Mouse (Mus musculus): ENCODE measurements around the gene Mars.

- TF ChIP-seq CTCF (IDR thresholded peaks at IDR 0.05; ENCODE audit: control insufficient read depth, insufficient read depth, insufficient read length) (no peak), MYOD1 (IDR thresholded peaks at IDR 0.05; ENCODE audit: control insufficient read depth, insufficient read length, low read depth) (no peak), MAX (IDR thresholded peaks at IDR 0.05) (no peak), FOSL1 (IDR thresholded peaks at IDR 0.05; ENCODE audit: insufficient read depth, low read length, poor library complexity, severe bottlenecking) (no peak), CEBPB (IDR thresholded peaks at IDR 0.05; ENCODE audit: low read depth) (no peak)
These were observed 46.6 kb downstream of the Mars start for GRCm38 (mm10) chr10:127264971-127265370.

All from C2C12 (cell line).